Mouse (Mus musculus) CH12.LX (cell line): ENCODE data around the gene Naa10. TPM values are rescaled to one million over a fixed set of nuclear protein-coding genes. Genes with fewer than 3 reads are reported as not detected.

ENCODE experiments used
- DNase-seq: peaks from one replicate; pipeline ENCODE4 v3.0.0-alpha.2; 2013; ENCODE audit errors: extremely low read depth
- H3K27ac ChIP-seq: 2 replicates; pipeline ENCODE4 v1.5.1; 2012; ENCODE audit warnings: low read depth, mild to moderate bottlenecking, control low read depth, moderate library complexity; ENCODE audit not compliant: insufficient read depth
- H3K27me3 ChIP-seq: replicated peaks from 2 replicates; pipeline ENCODE3; 2012; ENCODE audit warnings: inconsistent platforms
- H3K36me3 ChIP-seq, 2 experiments: replicated peaks in 1 of 2; 2 replicates each; pipeline versions ENCODE3 to v1.6.1; 2012; ENCODE audit warnings: inconsistent platforms in 1 of 2, low read length in 1 of 2, mild to moderate bottlenecking in 1 of 2, mixed read lengths in 1 of 2, moderate library complexity in 1 of 2; ENCODE audit not compliant: control insufficient read depth in 1 of 2, insufficient read depth in 1 of 2
- H3K4me1 ChIP-seq, 2 experiments: 2 replicates each; pipeline ENCODE4 v1.6.1; 2012; ENCODE audit warnings: inconsistent platforms in 1 of 2, moderate library complexity in 1 of 2; ENCODE audit not compliant: insufficient read depth in 2 of 2, control insufficient read depth in 1 of 2
- H3K4me2 ChIP-seq: 2 replicates; pipeline ENCODE4 v1.6.1; 2012; ENCODE audit warnings: low read depth, mild to moderate bottlenecking, control low read depth; ENCODE audit not compliant: poor library complexity, insufficient read depth, severe bottlenecking
- H3K4me3 ChIP-seq, 3 experiments: fragments of 150-350 bp in 1 of 3; sonication (generic) in 1 of 3; replicated peaks in 1 of 3; 2 replicates each; pipeline versions ENCODE3 to v1.5.1; 2011 to 2012; ENCODE audit warnings: low read depth in 2 of 3, low read length in 2 of 3, mild to moderate bottlenecking in 2 of 3, moderate library complexity in 2 of 3, control low read depth in 1 of 3, improper control_type of control experiment in 1 of 3, inconsistent platforms in 1 of 3, mixed read lengths in 1 of 3; ENCODE audit not compliant: poor library complexity in 1 of 3
- H3K79me2 ChIP-seq: replicated peaks from 2 replicates; pipeline ENCODE4 v1.6.1; 2012; ENCODE audit warnings: mild to moderate bottlenecking, moderate library complexity; ENCODE audit not compliant: control insufficient read depth, poor library complexity, insufficient read depth, severe bottlenecking; ENCODE audit errors: extremely low read depth
- H3K9ac ChIP-seq: 2 replicates; pipeline ENCODE4 v1.6.1; 2012; ENCODE audit warnings: low read depth, mild to moderate bottlenecking, control low read depth, moderate library complexity; ENCODE audit not compliant: insufficient read depth
- H3K9me3 ChIP-seq: replicated peaks from 2 replicates; pipeline ENCODE3; 2012; ENCODE audit warnings: low read length, inconsistent platforms, mixed read lengths
- BHLHE40 ChIP-seq: IDR thresholded peaks from 2 replicates; pipeline ENCODE4 v1.6.1; 2011; ENCODE audit warnings: mild to moderate bottlenecking, low read depth, low read length, improper control_type of control experiment
- CHD1 ChIP-seq: IDR thresholded peaks from 2 replicates; pipeline ENCODE4 v1.6.1; 2012; ENCODE audit warnings: low read depth, low read length, improper control_type of control experiment, inconsistent platforms
- CHD2 ChIP-seq: IDR thresholded peaks from 2 replicates; pipeline ENCODE4 v1.6.1; 2011; ENCODE audit warnings: low read length, improper control_type of control experiment
- E2F4 ChIP-seq: IDR thresholded peaks from 2 replicates; pipeline ENCODE4 v1.6.1; 2011; ENCODE audit warnings: low read depth, low read length, improper control_type of control experiment; ENCODE audit not compliant: insufficient replicate concordance
- EP300 ChIP-seq: IDR thresholded peaks from 2 replicates; pipeline ENCODE4 v1.6.1; 2011; ENCODE audit warnings: low read length, improper control_type of control experiment
- ETS1 ChIP-seq: conservative IDR thresholded peaks from 2 replicates; pipeline ENCODE4 v1.6.1; 2012; ENCODE audit warnings: low read depth, mild to moderate bottlenecking, inconsistent platforms, low read length, improper control_type of control experiment, moderate library complexity
- GABPA ChIP-seq: IDR thresholded peaks from 2 replicates; pipeline ENCODE4 v1.6.1; 2012; ENCODE audit warnings: low read depth, low read length, improper control_type of control experiment, inconsistent platforms; ENCODE audit not compliant: insufficient replicate concordance
- IRF4 ChIP-seq: IDR thresholded peaks from 2 replicates; pipeline ENCODE4 v1.6.1; 2014; ENCODE audit warnings: low read depth, mild to moderate bottlenecking, inconsistent platforms, low read length, improper control_type of control experiment
- JUN ChIP-seq: IDR thresholded peaks from 2 replicates; pipeline ENCODE4 v1.6.1; 2011; ENCODE audit warnings: low read depth, mild to moderate bottlenecking, low read length, improper control_type of control experiment, moderate library complexity; ENCODE audit not compliant: insufficient read depth
- JUND ChIP-seq: conservative IDR thresholded peaks from 2 replicates; pipeline ENCODE4 v1.6.1; 2011; ENCODE audit warnings: low read depth, low read length, improper control_type of control experiment
- KAT2A ChIP-seq: IDR thresholded peaks from 2 replicates; pipeline ENCODE4 v1.6.1; 2012; ENCODE audit warnings: low read length, improper control_type of control experiment, inconsistent platforms; ENCODE audit not compliant: insufficient replicate concordance
- MAX ChIP-seq: IDR thresholded peaks from 2 replicates; pipeline ENCODE4 v1.6.1; 2011; ENCODE audit warnings: low read length, improper control_type of control experiment
- MAZ ChIP-seq: IDR thresholded peaks from 2 replicates; pipeline ENCODE4 v1.6.1; 2012; ENCODE audit warnings: low read depth, mild to moderate bottlenecking, inconsistent platforms, low read length, improper control_type of control experiment, moderate library complexity
- MXI1 ChIP-seq: IDR thresholded peaks from 2 replicates; pipeline ENCODE4 v1.6.1; 2011; ENCODE audit warnings: mild to moderate bottlenecking, low read depth, low read length, improper control_type of control experiment
- MYC ChIP-seq: IDR thresholded peaks from 2 replicates; pipeline ENCODE4 v1.6.1; 2011; ENCODE audit warnings: low read depth, mild to moderate bottlenecking, improper control_type of control experiment, low read length
- NELFE ChIP-seq: IDR thresholded peaks from 2 replicates; pipeline ENCODE4 v1.6.1; 2011; ENCODE audit warnings: low read depth, low read length, improper control_type of control experiment
- NRF1 ChIP-seq: IDR thresholded peaks from 2 replicates; pipeline ENCODE4 v1.6.1; 2014; ENCODE audit warnings: low read depth, mild to moderate bottlenecking, inconsistent platforms, low read length, improper control_type of control experiment, moderate library complexity
- PAX5 ChIP-seq: IDR thresholded peaks from 2 replicates; pipeline ENCODE4 v1.6.1; 2012; ENCODE audit warnings: low read length, inconsistent platforms, mixed read lengths
- POLR2A ChIP-seq: IDR thresholded peaks from 2 replicates; pipeline ENCODE4 v1.6.1; 2011; ENCODE audit warnings: low read depth, mild to moderate bottlenecking, improper control_type of control experiment, low read length
- RAD21 ChIP-seq: IDR thresholded peaks from 2 replicates; pipeline ENCODE4 v1.6.1; 2011; ENCODE audit warnings: low read depth, mild to moderate bottlenecking, low read length, improper control_type of control experiment, moderate library complexity
- RCOR1 ChIP-seq: conservative IDR thresholded peaks from 2 replicates; pipeline ENCODE4 v1.6.1; 2012; ENCODE audit warnings: low read depth, mild to moderate bottlenecking, inconsistent platforms, low read length, improper control_type of control experiment
- SIN3A ChIP-seq: IDR thresholded peaks from 2 replicates; pipeline ENCODE4 v1.6.1; 2012; ENCODE audit warnings: low read length, improper control_type of control experiment, inconsistent platforms
- SMC3 ChIP-seq: IDR thresholded peaks from 2 replicates; pipeline ENCODE4 v1.6.1; 2011; ENCODE audit warnings: low read depth, low read length, improper control_type of control experiment
- UBTF ChIP-seq: IDR thresholded peaks from 2 replicates; pipeline ENCODE4 v1.6.1; 2012; ENCODE audit warnings: low read depth, mild to moderate bottlenecking, inconsistent platforms, low read length, improper control_type of control experiment, moderate library complexity
- USF1 ChIP-seq: IDR thresholded peaks from 2 replicates; pipeline ENCODE4 v1.6.1; 2014; ENCODE audit warnings: low read depth, mild to moderate bottlenecking, inconsistent platforms, low read length, improper control_type of control experiment
- USF2 ChIP-seq: conservative IDR thresholded peaks from 2 replicates; pipeline ENCODE4 v1.6.1; 2011; ENCODE audit warnings: low read depth, low read length, improper control_type of control experiment
- ZKSCAN1 ChIP-seq: IDR thresholded peaks from 2 replicates; pipeline ENCODE4 v1.6.1; 2012; ENCODE audit warnings: low read depth, inconsistent platforms, low read length, improper control_type of control experiment, borderline replicate concordance
- ZMIZ1 ChIP-seq: IDR thresholded peaks from 2 replicates; pipeline ENCODE4 v1.6.1; 2012; ENCODE audit warnings: low read depth, mild to moderate bottlenecking, inconsistent platforms, low read length, improper control_type of control experiment
- ZNF384 ChIP-seq: IDR thresholded peaks from 2 replicates; pipeline ENCODE4 v1.6.1; 2012; ENCODE audit warnings: low read depth, low read length, improper control_type of control experiment, inconsistent platforms
- dilution Hi-C: fragments of 300-500 bp; cut with MboI; formaldehyde crosslinking; loops from 2 replicates; pipeline ENCODE4 v1.14.3; 2020; ENCODE audit warnings: low sequenced_read_pairs; ENCODE audit not compliant: extremely low pct_unique_long_range_greater_than_20kb, extremely low pct_ligation_motif_present
- in situ Hi-C: fragments of 300-500 bp; cut with MboI; formaldehyde crosslinking; loops from 3 replicates; pipeline ENCODE4 v1.14.3; 2019; ENCODE audit warnings: low sequenced_read_pairs, low pct_ligation_motif_present, low pct_unique_long_range_greater_than_20kb, mixed read lengths
- polyA plus RNA-seq: library from polyadenylated mRNA; unstranded; fragments of >175 nt; gene quantifications from 2 replicates; pipeline ENCODE4 v1.2.1, GENCODE M21; 2012; ENCODE audit warnings: low read depth; ENCODE audit not compliant: insufficient read length
- total RNA-seq, 2 experiments: library from RNA; depleted of rRNA; stranded (reverse); fragments of 300-350 nt in 1 of 2; fragments of >200 nt in 1 of 2; gene quantifications; 2 replicates each; pipeline ENCODE4 v1.2.3; 2012 to 2014

Gene Naa10
- total and polyA plus RNA-seq, 3 experiments = 144 to 166 (median 148) TPM

DNA sequence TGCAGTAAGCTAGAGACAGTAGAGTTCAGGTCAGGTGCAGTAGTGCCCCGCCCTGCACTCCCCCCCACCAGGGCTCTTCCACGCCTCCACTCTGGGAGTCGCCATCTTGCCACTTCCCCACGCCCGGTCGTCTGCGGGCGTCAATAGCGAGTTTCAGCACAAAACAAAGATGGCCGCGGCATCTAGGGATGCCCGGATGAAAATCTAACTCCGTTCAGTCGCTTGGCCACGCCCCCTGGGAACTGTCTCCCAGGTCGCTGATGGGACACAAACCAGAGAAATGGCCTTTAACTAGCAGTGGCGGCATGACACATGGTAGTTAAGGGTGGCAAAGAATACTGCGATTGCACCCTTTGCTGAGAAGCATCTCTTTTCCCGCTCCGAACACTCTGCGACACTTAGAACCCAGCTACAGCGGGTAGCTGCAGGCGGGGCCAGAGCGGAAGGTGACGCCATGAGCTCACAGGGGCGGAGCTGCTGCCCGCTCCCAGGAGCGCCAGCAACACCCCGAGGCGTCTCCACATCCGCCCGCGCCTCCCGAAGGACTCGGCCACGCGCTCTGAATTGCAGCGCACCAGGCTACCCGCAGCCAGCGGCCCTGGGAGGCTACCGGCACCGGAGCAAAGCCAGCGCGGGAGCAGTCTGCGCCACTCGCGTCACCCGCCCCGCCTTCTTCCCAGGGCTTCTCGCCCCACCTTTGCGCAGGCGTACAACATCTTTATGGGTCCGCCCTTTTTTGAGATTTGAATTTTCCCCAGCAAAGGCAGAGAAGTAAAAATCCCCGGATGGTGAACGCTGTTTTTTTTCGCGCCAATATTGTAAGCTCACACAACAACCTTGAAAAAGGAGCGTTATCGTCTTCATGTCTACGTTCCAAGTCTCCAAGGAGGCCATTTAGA is 45.7 kb upstream of the Naa10 start (continued):
- TF ChIP-seq NELFE (peak; percentile 56), JUND (no peak), MAZ (peak; percentile 63; the same call in 1 of the 2 replicates), BHLHE40 (no peak), KAT2A (0 out of 2 replicates have a peak, but pooled peaks have one; percentile 39), JUN (no peak), GABPA (no peak), PAX5 (no peak), MYC (peak; percentile 39; the same call in 1 of the 2 replicates), RCOR1 (no peak), UBTF (peak; percentile 58; the same call in 1 of the 2 replicates), USF1 (no peak), ZNF384 (peak; percentile 60), RAD21 (no peak), SIN3A (peak; percentile 62; the same call in 1 of the 2 replicates), CHD1 (0 out of 2 replicates have a peak, but pooled peaks have one; percentile 15)

DNA sequence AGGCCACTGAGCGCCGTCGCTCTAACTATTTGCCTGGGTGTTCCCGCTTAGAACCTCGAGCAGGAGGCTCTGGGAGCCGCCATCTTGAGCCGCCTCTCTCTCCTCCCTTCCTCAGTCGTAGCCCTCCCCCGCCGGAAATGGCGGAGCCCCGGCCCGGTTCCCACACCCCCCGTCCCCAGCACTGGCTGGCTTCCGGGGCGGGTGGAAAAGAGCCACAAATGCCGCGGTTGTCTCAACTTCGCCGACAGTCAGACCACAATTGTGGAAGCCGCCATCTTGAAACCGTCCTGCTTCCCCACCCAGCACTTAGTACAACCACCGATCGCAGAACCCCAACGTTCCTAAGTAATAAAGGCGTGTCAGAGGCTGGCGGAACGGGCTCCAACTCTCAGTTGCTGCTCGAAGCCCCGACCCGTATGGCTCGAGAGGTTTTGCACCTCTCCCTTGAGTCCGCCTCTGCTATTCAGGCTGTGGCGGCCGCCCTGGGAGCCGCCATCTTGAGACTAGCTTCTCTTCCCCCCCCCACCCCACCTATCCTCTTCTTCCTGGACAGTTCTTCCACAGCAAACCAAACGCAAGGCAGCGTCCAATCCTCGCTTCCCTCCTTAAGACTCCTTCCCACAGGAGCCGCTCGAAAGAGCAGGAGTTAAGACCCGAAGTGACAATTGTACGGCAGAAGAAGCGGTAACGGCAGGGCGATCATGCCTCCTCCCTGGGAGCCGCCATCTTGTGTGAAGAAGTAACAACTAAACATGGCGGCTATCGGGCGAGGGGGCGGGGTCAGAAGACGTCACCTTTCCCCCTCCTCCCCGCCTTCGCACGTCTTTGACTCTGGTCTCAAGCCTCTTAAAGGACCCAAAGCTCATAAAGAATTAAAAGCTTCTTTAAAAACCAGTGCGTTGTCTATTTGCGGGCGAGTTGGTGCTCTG is 44.8 kb upstream of the Naa10 start, which contains the start of gene Hcfc1:
TSS of gene Hcfc1 (minus strand) at position 110 of the 929 bp plus-strand sequence.
- H3K4me1 ChIP-seq = peaks cover 8 to 41% of the 10 kb centered on the region in 2 experiments; a peak in 3 of 4 replicates
- peak within 1 kb of the TSS; percentile 94 for H3K27ac ChIP-seq
- peak within 1 kb of the TSS; percentile 74 to 96 (median 95) for H3K4me3 ChIP-seq
- peaks cover 46% of the 10 kb centered on the region for H3K79me2 ChIP-seq
- H3K9ac ChIP-seq = peak within 1 kb of the TSS; percentile 95
- dilution Hi-C loops (no loop called here), in situ Hi-C loops (no loop called here)
- peak; percentile 79 for DNase-seq
- H3K36me3 ChIP-seq = peaks cover 24 to 28% of the 10 kb centered on the region in 2 experiments
- no peaks in the 10 kb centered on the region for H3K27me3 ChIP-seq
- H3K4me2 ChIP-seq = peak within 1 kb of the TSS; percentile 94; the same call in 1 of the 2 replicates
- H3K9me3 ChIP-seq = no peaks in the 10 kb centered on the region
- TF ChIP-seq EP300 (no peak), USF1 (no peak), ZKSCAN1 (no peak), CHD1 (0 out of 2 replicates have a peak, but pooled peaks have one; percentile 54), BHLHE40 (no peak), MAZ (0 out of 2 replicates have a peak, but pooled peaks have one; percentile 48), RAD21 (no peak), JUND (no peak), SMC3 (no peak), ZNF384 (no peak), POLR2A (peak; percentile 56), UBTF (peak; percentile 11; the same call in 1 of the 2 replicates), ETS1 (no peak), JUN (no peak), NRF1 (peak; percentile 70), KAT2A (0 out of 2 replicates have a peak, but pooled peaks have one; percentile 31), SIN3A (0 out of 2 replicates have a peak, but pooled peaks have one; percentile 61), MAX (no peak; the same call in 1 of the 2 replicates), IRF4 (0 out of 2 replicates have a peak, but pooled peaks have one; percentile 36), MXI1 (peak; percentile 67), GABPA (no peak), E2F4 (no peak), CHD2 (0 out of 2 replicates have a peak, but pooled peaks have one; percentile 43), MYC (0 out of 2 replicates have a peak, but pooled peaks have one; percentile 10), ZMIZ1 (peak; percentile 32; the same call in 1 of the 2 replicates), USF2 (no peak)
